Mouse (Mus musculus): Measurements from ENCODE around the gene 4933406M09Rik. TPM values are rescaled to one million over a fixed set of nuclear protein-coding genes. Genes with fewer than 3 reads are reported as not detected.

The 4933406M09Rik gene
- polyA plus RNA-seq, 1 experiment = not detected

DNA sequence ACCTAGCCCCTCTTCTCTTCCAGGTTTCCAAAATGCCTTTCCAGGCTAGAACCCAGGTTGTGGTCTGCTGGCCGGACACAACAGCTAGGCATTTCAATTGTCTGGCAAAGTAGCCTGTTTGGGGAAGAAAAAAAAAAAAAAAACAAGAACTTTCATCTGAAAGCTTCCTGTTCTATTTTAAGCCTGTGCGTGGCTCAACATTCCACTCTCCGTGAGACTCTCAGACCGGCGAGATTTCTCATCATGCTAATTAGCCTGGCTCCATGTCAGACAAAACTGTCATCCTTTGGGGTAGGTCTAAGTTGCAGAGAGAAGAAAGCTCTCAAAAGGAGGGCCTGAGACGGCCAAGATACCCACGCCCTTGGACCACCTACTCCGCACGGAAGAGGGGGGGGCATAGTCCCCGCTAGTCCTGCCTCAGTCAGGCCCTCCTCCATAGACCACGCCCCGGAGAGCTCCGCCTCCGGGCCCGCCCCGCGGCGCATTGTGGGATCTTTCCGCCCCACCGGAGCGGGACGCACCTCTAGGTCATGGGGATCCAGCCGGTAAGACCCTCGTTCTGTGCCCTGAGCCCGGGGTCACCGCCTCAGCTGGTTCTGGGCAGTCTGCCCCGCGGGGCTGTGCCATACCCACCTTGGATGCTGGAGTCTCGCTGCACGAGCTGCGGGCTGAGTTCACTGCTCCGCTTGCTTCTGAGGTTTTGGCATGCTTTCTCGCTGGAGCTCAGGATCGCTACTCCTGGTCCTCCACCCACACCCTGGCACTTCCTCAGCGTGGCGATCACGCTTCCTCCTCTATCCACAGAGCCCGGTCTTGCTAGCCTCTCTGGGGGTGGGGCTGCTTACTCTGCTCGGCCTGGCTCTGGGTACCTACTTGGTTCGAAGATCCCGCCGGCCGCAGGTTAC is 20.0 kb downstream of the 4933406M09Rik start, which contains the start of gene Cyb5r1:
TSS of gene Cyb5r1 (plus strand) at position 51 of the 905 bp plus-strand sequence.
- peak within 1 kb of the TSS; percentile 84 for H3K4me3 ChIP-seq (ENCODE audit: insufficient read depth, low read length)
- 0 out of 2 replicates have a peak, but pooled peaks cover 5% of the 10 kb centered on the region for H3K4me1 ChIP-seq (ENCODE audit: control insufficient read depth, insufficient read depth, low read length)
- peak within 1 kb of the TSS; percentile 91 for H3K27ac ChIP-seq (ENCODE audit: insufficient read depth, low read length)
- no peak for TF ChIP-seq CTCF (IDR thresholded peaks at IDR 0.05; ENCODE audit: borderline replicate concordance, insufficient read depth, low read length)
- peak; percentile 90 for TF ChIP-seq POLR2A (IDR thresholded peaks at IDR 0.05; ENCODE audit: low read depth, low read length)

DNA sequence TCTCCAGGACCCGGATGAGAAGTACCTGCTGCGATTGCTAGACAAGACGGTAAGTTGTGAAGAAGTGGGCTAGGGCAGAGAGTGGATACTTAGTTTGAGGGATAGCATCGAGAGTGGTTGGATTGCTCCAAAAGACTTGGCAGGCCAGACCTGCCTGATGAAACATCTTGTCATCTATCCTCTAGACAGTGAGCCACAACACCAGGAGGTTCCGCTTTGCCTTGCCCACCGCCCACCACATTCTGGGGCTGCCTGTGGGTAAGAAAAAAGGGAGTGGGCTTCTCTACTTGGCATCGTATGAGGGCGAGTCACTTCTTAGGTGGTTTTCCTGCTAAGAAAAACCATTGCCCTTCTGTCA is 20.7 kb downstream of the 4933406M09Rik start:
- peak overlapping the region; percentile 84 for H3K4me3 ChIP-seq (ENCODE audit: insufficient read depth, low read length)
- H3K27ac ChIP-seq (ENCODE audit: insufficient read depth, low read length) = peak overlapping the region; percentile 91

DNA sequence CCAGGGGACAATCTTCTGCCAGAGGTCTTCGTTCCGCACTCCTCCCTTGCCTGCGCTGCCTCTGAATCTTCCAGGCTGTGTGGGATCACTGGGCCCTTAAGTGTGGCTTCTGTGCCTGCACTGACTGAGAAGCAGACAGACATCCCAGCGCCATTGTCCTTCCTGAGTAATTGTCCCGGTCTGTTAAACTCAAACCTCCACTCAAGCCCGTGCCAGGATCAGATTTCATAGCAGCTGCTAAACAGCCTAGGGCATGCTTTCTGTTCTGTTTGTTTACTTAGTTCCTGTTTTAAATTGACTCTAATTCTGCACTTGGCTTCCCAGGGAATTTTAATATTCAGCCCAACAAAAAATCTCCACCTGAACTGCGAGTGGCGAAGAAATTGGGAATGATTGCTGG is 22.3 kb downstream of the 4933406M09Rik start:
- Histone ChIP-seq H3K4me3 (ENCODE audit: insufficient read depth, low read length) (no peak overlapping the region), H3K27ac (ENCODE audit: insufficient read depth, low read length) (no peak overlapping the region), H3K4me1 (ENCODE audit: control insufficient read depth, insufficient read depth, low read length) (0 out of 2 replicates have a peak, but pooled peaks cover 5% of the 10 kb centered on the region)
- no peak for TF ChIP-seq POLR2A (IDR thresholded peaks at IDR 0.05; ENCODE audit: low read depth, low read length)
- TF ChIP-seq CTCF (IDR thresholded peaks at IDR 0.05; ENCODE audit: borderline replicate concordance, insufficient read depth, low read length) = no peak

More for the DNA sequence above, 20.7 kb downstream of the 4933406M09Rik start:
- H3K4me1 ChIP-seq (ENCODE audit: control insufficient read depth, insufficient read depth, low read length) = 0 out of 2 replicates have a peak, but pooled peaks cover 5% of the 10 kb centered on the region
- TF ChIP-seq CTCF (IDR thresholded peaks at IDR 0.05; ENCODE audit: borderline replicate concordance, insufficient read depth, low read length) (no peak), POLR2A (IDR thresholded peaks at IDR 0.05; ENCODE audit: low read depth, low read length) (peak; percentile 55; the same call in 1 of the 2 replicates)

DNA sequence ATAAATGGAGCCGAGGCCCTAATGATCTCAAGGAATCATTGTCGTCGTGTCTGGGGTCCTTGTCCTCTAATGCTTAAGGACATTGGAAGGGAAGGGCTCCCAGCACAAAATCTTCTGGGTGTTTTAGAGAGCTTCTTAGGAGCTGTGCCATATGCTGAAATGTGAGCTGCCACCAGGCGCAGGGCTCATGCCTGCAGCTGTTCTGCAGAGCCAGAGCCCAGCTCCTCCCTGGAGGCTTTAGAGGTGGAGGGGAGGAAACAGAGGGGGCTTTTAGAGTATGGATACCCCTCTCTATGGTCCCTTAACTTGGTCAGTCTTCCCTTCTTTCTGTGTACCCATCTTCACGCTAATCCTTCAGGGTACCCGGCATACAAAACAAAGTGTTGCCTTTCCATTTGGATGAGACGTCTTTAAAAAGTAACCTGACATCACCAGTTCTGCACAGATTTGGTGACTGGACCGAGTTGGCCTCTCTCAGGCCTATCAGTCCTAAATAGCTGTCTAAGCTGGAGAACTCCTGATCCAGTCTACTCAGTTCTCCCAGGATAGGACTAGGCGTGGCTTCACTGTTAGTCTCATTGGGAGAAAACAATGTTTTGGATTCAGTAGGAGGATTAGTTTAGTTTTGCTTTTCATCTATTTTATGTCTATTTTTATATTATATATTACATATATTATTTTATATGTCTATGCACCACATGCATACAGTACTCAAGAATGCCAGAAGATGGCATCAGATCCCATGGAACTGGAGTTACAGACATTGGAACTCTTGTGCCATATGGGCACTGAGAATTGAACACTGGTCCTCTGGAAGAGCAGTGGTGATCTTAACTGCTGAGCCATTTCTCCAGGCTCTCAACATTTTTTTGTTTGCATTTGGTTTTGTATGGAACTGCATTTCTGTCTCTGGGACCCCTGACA is 26.2 kb downstream of the 4933406M09Rik start:
- Histone ChIP-seq H3K4me1 (ENCODE audit: control insufficient read depth, insufficient read depth, low read length) (peaks cover 11% of the 10 kb centered on the region), H3K4me3 (ENCODE audit: insufficient read depth, low read length) (no peak overlapping the region), H3K27ac (ENCODE audit: insufficient read depth, low read length) (no peak overlapping the region)
- TF ChIP-seq CTCF (IDR thresholded peaks at IDR 0.05; ENCODE audit: borderline replicate concordance, insufficient read depth, low read length) = no peak

DNA sequence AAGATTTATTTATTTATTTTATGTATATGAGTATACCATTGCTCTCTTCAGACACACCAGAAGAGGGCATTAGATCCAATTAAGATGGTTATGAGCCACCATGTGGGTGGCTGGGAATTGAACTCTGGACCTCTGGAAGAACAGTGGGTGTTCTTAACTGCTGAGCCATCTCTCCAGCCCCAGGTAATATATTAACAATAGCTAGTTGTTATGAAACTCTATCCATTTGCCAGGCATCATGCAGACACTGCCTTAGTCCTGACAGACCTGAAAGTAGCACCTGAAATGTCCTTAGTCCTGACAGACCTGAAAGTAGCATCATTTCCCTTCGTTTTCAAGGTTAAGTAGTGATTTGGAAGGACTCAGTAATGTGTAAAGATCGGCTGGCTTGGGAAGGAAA is 28.3 kb downstream of the 4933406M09Rik start:
- peaks cover 19% of the 10 kb centered on the region for H3K4me1 ChIP-seq (ENCODE audit: control insufficient read depth, insufficient read depth, low read length)
- H3K4me3 ChIP-seq (ENCODE audit: insufficient read depth, low read length) = no peak overlapping the region
- H3K27ac ChIP-seq (ENCODE audit: insufficient read depth, low read length) = peak overlapping the region; percentile 95
- no peak for TF ChIP-seq CTCF (IDR thresholded peaks at IDR 0.05; ENCODE audit: borderline replicate concordance, insufficient read depth, low read length)
- TF ChIP-seq POLR2A (IDR thresholded peaks at IDR 0.05; ENCODE audit: low read depth, low read length) = peak; percentile 41; the same call in 1 of the 2 replicates

DNA sequence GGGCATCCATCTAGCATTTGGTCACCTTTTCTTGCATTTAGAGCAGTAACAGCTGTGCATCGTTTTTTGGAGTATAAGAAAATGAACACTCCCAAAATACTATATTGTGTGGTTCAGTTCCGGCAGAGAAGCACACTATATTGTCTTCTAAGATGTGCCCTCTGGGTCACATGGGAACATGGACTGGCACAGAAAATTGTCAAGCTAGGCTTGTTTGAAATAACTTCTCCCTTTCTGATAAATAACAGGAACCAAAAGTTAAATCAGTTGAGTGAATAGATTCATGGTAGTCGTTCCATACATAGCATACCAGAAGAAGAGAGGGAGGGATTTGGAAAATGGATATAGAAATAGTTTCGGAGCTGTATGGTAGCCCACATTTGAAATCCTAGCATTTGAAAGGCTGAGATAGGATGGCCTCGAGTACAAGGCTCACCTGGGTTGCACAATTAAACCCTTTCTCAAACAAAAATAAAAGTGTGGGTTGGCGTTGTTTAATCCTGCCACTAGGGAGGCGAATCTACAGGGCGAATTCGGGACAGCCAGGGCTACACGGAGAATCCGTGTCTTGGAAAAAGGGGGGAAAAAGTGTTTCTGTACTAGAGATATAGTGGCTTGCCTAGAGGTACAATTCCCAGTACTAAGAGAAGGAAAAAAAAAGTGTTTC is 28.9 kb downstream of the 4933406M09Rik start:
- TF ChIP-seq CTCF (IDR thresholded peaks at IDR 0.05; ENCODE audit: borderline replicate concordance, insufficient read depth, low read length) = no peak
- no peak for TF ChIP-seq POLR2A (IDR thresholded peaks at IDR 0.05; ENCODE audit: low read depth, low read length)

DNA sequence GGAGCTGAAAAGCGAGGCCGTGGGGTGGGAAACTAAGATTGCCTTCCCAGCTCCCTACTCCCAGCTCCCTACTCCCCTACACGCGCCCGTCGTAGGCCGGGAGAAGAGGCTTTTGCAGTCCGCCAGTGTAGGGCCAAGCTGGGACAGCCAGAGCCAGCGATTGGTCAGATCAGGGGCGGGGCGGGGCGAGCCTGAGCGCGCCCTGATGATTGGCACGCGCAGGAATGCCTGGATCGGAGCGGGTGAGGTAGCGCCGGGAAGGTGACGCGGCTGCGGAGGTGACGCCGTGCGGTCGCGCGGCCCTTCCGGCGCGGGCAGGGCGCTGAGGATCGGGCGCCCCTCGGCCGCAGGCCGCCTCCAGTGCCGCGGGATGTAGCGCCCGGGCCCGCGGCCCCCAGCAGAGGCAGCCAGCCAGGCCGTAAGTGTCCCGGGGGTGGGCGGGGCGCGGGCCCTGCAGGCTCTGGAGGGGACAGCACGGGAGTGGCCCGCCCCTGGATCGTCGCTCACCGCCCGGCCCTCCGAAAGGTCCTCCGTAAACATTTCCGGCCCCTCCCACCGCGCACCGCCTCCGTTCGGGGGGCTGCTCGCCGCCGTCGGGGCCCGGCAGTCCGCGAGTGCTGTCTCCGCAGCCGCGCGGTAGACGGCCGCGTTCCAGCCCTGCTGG is 29.6 kb downstream of the 4933406M09Rik start, which contains the start of gene Adipor1:
TSS of gene Adipor1 (plus strand) at position 211 of the 664 bp plus-strand sequence.
- Histone ChIP-seq H3K27ac (ENCODE audit: insufficient read depth, low read length) (peak within 1 kb of the TSS; percentile 95), H3K4me1 (ENCODE audit: control insufficient read depth, insufficient read depth, low read length) (peaks cover 31% of the 10 kb centered on the region), H3K4me3 (ENCODE audit: insufficient read depth, low read length) (peak within 1 kb of the TSS; percentile 91)
- TF ChIP-seq CTCF (IDR thresholded peaks at IDR 0.05; ENCODE audit: borderline replicate concordance, insufficient read depth, low read length) (no peak), POLR2A (IDR thresholded peaks at IDR 0.05; ENCODE audit: low read depth, low read length) (peak; percentile 86)

More for the DNA sequence above, 28.9 kb downstream of the 4933406M09Rik start:
- Histone ChIP-seq H3K27ac (ENCODE audit: insufficient read depth, low read length) (peak overlapping the region; percentile 95), H3K4me3 (ENCODE audit: insufficient read depth, low read length) (peak overlapping the region; percentile 14), H3K4me1 (ENCODE audit: control insufficient read depth, insufficient read depth, low read length) (peaks cover 25% of the 10 kb centered on the region)

DNA sequence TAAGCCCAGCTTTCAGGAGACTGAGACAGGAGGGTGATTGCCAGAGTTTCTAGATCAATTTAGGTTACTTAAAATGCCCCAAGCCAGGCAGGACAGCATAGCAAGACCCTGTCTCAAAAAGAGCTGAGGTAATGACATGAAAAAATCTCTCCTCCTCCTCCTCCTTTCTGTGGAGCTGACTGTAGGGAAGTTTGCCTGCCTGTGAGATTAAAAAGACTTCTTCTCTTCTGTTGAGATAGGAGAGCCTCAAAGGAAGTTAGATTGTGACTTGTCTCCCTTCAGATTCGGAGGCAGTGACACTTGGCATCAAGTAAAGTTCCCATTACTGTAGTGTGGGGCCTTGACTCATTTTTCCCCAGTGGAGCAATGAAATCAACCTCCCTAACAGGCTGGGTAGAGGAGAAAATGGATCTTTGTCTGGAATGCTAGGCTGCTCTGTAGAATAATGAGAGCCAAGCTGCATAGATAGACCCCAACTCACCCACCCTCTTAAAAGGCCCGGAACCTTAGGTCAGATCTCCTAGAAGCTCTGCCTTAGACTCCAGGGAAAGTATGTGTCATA is 32.8 kb downstream of the 4933406M09Rik start:
- Histone ChIP-seq H3K27ac (ENCODE audit: insufficient read depth, low read length) (peak overlapping the region; percentile 68), H3K4me3 (ENCODE audit: insufficient read depth, low read length) (no peak overlapping the region), H3K4me1 (ENCODE audit: control insufficient read depth, insufficient read depth, low read length) (peaks cover 32% of the 10 kb centered on the region)
- TF ChIP-seq CTCF (IDR thresholded peaks at IDR 0.05; ENCODE audit: borderline replicate concordance, insufficient read depth, low read length) (no peak), POLR2A (IDR thresholded peaks at IDR 0.05; ENCODE audit: low read depth, low read length) (no peak)

Data from embryonic fibroblast, embryonic 13.5 days (primary cell).